Mouse (Mus musculus) G1E (cell line): ENCODE measurements around the gene Ncstn. TPM values are rescaled to one million over a fixed set of nuclear protein-coding genes. Genes with fewer than 3 reads are reported as not detected.

ENCODE experiments used
- ATAC-seq: 2 replicates; pipeline ENCODE4 v1.8.0; 2016; ENCODE audit warnings: mild to moderate bottlenecking; ENCODE audit not compliant: insufficient number of reproducible peaks, poor library complexity, low FRiP score, severe bottlenecking; ENCODE audit errors: extremely low read depth
- DNase-seq: peaks from one replicate; pipeline ENCODE4 v3.0.0; 2012; ENCODE audit warnings: low spot score
- H3K27me3 ChIP-seq: 2 replicates; pipeline ENCODE4 v1.6.1; 2012; ENCODE audit warnings: mild to moderate bottlenecking, low read length, inconsistent platforms; ENCODE audit not compliant: insufficient read depth
- H3K36me3 ChIP-seq: replicated peaks from 2 replicates; pipeline ENCODE3; 2012; ENCODE audit warnings: mild to moderate bottlenecking, inconsistent platforms
- H3K4me1 ChIP-seq: 2 replicates; pipeline ENCODE4 v1.6.1; 2012; ENCODE audit warnings: low read depth, low read length, inconsistent platforms, mixed read lengths; ENCODE audit not compliant: insufficient read depth
- H3K4me3 ChIP-seq: 2 replicates; pipeline ENCODE4 v1.5.1; 2012; ENCODE audit warnings: low read depth, mild to moderate bottlenecking, inconsistent platforms, low read length, moderate library complexity, mixed read lengths
- H3K9me3 ChIP-seq: replicated peaks from 2 replicates; pipeline ENCODE4 v1.6.1; 2012; ENCODE audit warnings: inconsistent platforms
- CTCF ChIP-seq: IDR thresholded peaks from 2 replicates; pipeline ENCODE4 v1.5.1; 2012; ENCODE audit warnings: low read depth, low read length, inconsistent platforms, mixed read lengths
- GATA1 ChIP-seq: IDR thresholded peaks from 2 replicates; pipeline ENCODE4 v1.6.1; 2012; ENCODE audit warnings: borderline replicate concordance, low read length, inconsistent platforms, mixed read lengths
- GATA2 ChIP-seq: IDR thresholded peaks from 2 replicates; pipeline ENCODE4 v1.6.1; 2012; ENCODE audit warnings: low read depth, low read length, inconsistent platforms, borderline replicate concordance
- POLR2AphosphoS5 ChIP-seq: IDR thresholded peaks from 2 replicates; pipeline ENCODE4 v1.6.1; 2012; ENCODE audit warnings: low read depth, low read length, inconsistent platforms; ENCODE audit not compliant: insufficient replicate concordance
- TAL1 ChIP-seq: conservative IDR thresholded peaks from 2 replicates; pipeline ENCODE4 v1.6.1; 2012; ENCODE audit warnings: low read depth, low read length, inconsistent platforms, mixed read lengths
- polyA plus RNA-seq: library from polyadenylated mRNA; stranded (reverse); fragments of >175 nt; gene quantifications from 2 replicates; pipeline ENCODE4 v1.2.3, GENCODE M21; 2012
- total RNA-seq, 2 experiments: library from RNA; stranded (forward) in 1 of 2; stranded (reverse) in 1 of 2; fragments of 200-1000 nt in 1 of 2; fragments of >200 nt in 1 of 2; fragmentation: Nextera tagmentation in 1 of 2; gene quantifications; 2 replicates each; pipeline ENCODE4 v1.2.3; 2014 to 2017

The Ncstn gene
- total and polyA plus RNA-seq, 3 experiments: 7.6 to 86.3 (median 33.4) TPM

- ATAC-seq (peak; percentile 58; the same call in 1 of the 2 replicates), DNase-seq (peak; percentile 38)
- Histone ChIP-seq H3K9me3 (no peaks in the 10 kb centered on the region), H3K4me3 (no peak overlapping the region), H3K27me3 (peaks cover 2% of the 10 kb centered on the region; the same call in 1 of the 2 replicates), H3K36me3 (no peaks in the 10 kb centered on the region), H3K4me1 (peaks cover 8% of the 10 kb centered on the region)
- TF ChIP-seq TAL1 (no peak), POLR2AphosphoS5 (no peak), CTCF (peak; percentile 27; the same call in 1 of the 2 replicates)
These were observed 35.7 kb downstream of the Ncstn start for GRCm38 (mm10) chr1:172046938-172047337.

DNA sequence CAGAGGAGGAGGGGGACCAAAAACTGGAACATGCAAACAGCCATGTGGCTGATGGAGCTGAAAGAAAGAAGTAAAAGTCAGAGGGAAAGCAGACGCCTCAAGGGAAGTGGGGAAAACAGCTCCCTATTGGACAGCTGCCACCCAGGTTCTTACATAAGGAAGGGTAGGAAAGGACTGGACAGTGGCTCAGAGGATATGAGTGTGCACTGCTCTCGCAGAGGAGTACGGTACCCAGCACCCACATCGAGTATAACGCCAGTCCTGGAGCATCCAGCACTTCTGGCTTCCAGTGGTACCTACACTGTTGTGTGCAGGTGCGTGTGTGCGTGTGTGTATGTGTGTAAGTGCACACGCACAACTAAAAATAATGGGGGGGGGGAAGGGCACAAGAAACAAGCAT is 36.2 kb downstream of the Ncstn start:
- ATAC-seq (no peak), DNase-seq (no peak)
- peaks cover 2% of the 10 kb centered on the region; the same call in 1 of the 2 replicates for H3K27me3 ChIP-seq
- no peak overlapping the region for H3K4me3 ChIP-seq
- no peaks in the 10 kb centered on the region for H3K9me3 ChIP-seq
- H3K36me3 ChIP-seq: no peaks in the 10 kb centered on the region
- TF ChIP-seq CTCF: no peak
- TF ChIP-seq GATA1: no peak
- no peak for TF ChIP-seq TAL1
- no peak for TF ChIP-seq POLR2AphosphoS5
- no peak for TF ChIP-seq GATA2
- peaks cover 8% of the 10 kb centered on the region for H3K4me1 ChIP-seq

GRCm38 (mm10) chr1:172029914-172030313 is 52.7 kb downstream of the Ncstn start:
- no peaks in the 10 kb centered on the region for H3K36me3 ChIP-seq
- H3K27me3 ChIP-seq: no peaks in the 10 kb centered on the region
- ATAC-seq (no peak), DNase-seq (no peak)
- TF ChIP-seq GATA2 (no peak), GATA1 (no peak), POLR2AphosphoS5 (no peak), TAL1 (no peak), CTCF (no peak)
- H3K9me3 ChIP-seq: no peaks in the 10 kb centered on the region
- H3K4me3 ChIP-seq: no peak overlapping the region
- H3K4me1 ChIP-seq: no peaks in the 10 kb centered on the region

- Histone ChIP-seq H3K36me3 (no peaks in the 10 kb centered on the region), H3K9me3 (no peaks in the 10 kb centered on the region), H3K27me3 (no peaks in the 10 kb centered on the region), H3K4me3 (no peak within 1 kb of the TSS), H3K4me1 (no peaks in the 10 kb centered on the region)
- TF ChIP-seq GATA2: no peak
- no peak for TF ChIP-seq TAL1
- no peak for TF ChIP-seq CTCF
- no peak for TF ChIP-seq GATA1
- no peak for TF ChIP-seq POLR2AphosphoS5
- ATAC-seq (no peak), DNase-seq (no peak)
These were observed 54.0 kb downstream of the Ncstn start, which contains the start of gene Vangl2 for GRCm38 (mm10) chr1:172028394-172029275. Gene Vangl2 (minus strand): TSS chr1:172028444.

- TF ChIP-seq CTCF (no peak), GATA1 (no peak), TAL1 (no peak), POLR2AphosphoS5 (no peak), GATA2 (no peak)
- DNase-seq (no peak), ATAC-seq (no peak)
- no peaks in the 10 kb centered on the region for H3K36me3 ChIP-seq
- H3K4me1 ChIP-seq: no peaks in the 10 kb centered on the region
- H3K27me3 ChIP-seq: no peaks in the 10 kb centered on the region
- H3K4me3 ChIP-seq: no peak overlapping the region
- H3K9me3 ChIP-seq: no peaks in the 10 kb centered on the region
These were observed 54.8 kb downstream of the Ncstn start for GRCm38 (mm10) chr1:172027809-172028102.

DNA sequence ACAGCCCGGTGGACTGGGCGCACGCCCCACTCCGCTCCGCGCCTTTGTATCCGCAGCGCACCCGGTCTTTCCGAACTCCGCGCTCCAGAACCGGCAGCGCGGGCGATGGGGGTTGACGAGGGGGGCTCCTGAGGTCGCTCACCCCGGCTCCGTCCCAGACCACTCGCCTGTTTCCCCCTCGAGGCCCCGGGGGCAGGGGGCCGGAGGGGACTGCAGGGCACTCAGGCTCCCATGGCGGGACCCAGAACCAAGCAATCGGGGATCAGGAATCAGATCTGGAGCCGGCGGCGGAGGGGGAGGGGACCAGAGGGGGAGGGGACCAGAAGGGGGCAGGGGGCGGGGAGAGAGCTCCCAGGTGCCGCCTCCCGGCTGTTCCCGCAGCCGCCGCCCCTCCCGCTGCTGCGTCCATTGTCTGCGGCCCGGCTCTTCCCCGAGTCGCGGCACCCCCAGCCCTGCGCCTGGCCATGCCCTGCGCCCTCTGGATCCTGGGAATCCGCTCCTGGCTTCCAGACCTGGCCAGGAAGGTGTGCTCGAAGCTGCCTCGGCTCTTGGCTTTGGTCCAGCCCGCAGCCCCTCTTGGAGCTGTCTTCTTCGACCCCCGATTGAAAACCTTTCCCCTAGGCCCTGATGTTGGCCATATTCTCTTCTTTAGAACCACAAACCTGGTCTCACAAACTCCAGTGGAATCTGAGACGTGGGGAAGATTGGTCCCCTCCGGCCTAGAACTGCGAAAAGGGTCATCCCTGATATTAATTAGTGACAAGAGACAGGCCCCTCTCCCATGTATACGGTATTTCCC is 55.4 kb downstream of the Ncstn start:
- no peak for DNase-seq
- no peaks in the 10 kb centered on the region for H3K27me3 ChIP-seq
- no peak for ATAC-seq
- no peak for TF ChIP-seq TAL1
- TF ChIP-seq CTCF: no peak
- TF ChIP-seq GATA1: no peak
- TF ChIP-seq POLR2AphosphoS5: no peak
- TF ChIP-seq GATA2: no peak
- H3K36me3 ChIP-seq: no peaks in the 10 kb centered on the region
- H3K4me3 ChIP-seq: no peak overlapping the region
- no peaks in the 10 kb centered on the region for H3K9me3 ChIP-seq
- no peaks in the 10 kb centered on the region for H3K4me1 ChIP-seq
